Mouse (Mus musculus): Measurements from ENCODE around the gene Klf13. TPM values are rescaled to one million over a fixed set of nuclear protein-coding genes. Genes with fewer than 3 reads are reported as not detected.
A peak's percentile ranks its signal among the peaks of the same experiment; 100 is the strongest.

Gene Klf13
- total RNA-seq, 2 experiments from 2014 or later = 161 to 167 TPM

DNA sequence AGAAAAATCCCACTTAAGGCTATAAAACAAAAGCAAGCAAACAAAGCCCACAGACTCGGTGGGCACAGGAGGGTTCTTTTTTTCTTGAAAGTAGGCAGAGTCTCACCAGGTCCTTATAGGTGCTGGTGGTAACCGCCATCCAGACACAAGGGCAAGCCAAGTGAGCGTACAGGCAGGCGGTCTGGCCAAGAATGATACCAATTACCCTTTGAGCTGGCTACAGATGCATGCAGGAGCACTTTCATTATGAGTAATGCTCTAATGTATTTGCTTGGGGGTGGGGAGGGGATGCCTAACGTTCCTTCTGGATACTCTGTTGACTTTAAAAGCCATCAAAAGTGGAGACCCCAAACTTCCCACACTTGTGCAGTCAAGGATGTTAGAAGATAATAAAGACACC lies 7.9 kb downstream of the Klf13 start:
- intact Hi-C loops (cut with DNase I) = no loop called here
- no peak for DNase-seq (ENCODE audit: low spot score in 2 of 2)

DNA sequence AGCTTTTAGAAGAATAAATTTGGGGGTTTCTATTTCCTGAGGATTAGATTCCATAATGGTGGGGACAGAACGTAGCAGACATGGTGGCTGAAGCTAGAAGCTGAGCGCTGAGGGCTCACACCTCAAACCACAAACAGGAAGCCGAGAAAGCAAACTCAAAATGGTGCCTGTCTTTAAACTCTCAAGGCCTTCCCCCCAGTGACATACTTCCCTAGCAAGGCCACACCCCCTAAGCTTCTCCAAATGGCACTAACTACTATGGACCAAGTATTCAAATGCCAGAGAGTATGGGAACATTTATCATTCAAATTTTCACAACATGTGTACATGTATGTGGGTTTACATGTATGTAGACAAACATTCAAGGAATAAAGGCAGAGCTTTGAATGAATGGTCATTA lies 8.6 kb downstream of the Klf13 start:
- intact Hi-C loops (cut with DNase I) = no loop called here
- peak in 1 of 2 experiments; percentile 1 for DNase-seq (ENCODE audit: low spot score in 2 of 2)

DNA sequence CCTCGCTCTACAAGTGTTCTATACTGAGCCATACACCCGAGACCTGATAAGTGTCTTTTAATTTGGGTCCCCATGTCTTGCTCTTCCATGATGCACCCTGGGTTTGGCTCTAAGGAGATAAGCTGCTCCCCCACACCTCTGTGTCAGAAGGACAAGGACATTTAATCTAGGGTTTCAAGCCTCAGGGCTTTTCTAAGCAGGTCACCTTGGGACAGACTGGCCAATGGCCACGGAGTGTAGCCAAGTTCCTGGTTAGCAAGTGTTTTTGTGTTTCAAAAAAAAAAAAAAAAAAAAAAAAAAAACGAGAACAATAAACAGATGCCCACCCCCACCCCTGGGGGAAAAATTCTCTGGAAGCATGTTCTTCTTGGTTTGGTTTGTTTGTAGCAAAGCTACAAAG lies 9.6 kb downstream of the Klf13 start:
- DNase-seq (ENCODE audit: low spot score in 2 of 2) = no peak

DNA sequence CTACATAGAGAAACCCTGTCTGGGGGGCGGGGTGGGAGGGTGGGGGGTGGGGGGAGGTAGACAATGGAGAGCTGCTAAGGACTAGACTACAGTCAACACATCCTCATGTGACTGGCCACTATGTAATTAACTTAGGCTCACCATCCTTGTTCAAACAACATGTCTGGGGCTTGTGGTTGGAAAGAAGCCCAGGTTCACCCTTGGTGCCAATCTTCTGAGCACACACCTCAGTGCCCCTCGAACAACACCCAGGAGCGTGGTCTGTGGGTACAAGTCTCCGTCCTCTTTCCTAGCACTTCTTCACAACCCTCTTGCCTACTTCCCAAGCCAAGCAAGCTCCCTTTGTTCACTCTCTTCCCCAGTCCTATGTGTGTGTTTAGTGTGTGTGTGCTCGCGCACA lies 11.6 kb downstream of the Klf13 start:
- no peak for DNase-seq (ENCODE audit: low spot score in 2 of 2)
- intact Hi-C loops (cut with DNase I) = no loop called here

More for the DNA sequence above, 9.6 kb downstream of the Klf13 start:
- intact Hi-C loops (cut with DNase I) = no loop called here

DNA sequence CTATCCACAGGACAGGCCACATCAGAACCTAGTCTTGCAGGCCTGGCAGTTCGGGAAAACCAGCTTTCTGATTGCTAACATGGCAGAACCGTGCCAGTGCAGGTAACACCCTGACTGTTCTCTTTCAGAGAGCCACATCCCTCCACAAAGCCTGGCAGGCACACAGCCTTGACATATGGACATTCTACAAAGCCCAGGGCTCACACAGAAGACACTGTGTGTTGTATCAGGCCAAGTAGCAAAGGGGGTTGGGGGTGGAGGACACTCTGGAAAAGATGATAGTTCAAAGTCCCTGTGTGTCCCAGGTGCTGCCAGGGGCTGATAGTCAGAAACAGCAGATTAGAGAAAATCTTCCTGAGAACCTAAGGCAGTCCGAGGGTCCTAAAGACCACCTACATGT lies 12.2 kb downstream of the Klf13 start:
- no peak for DNase-seq (ENCODE audit: low spot score in 2 of 2)
- intact Hi-C loops (cut with DNase I) = no loop called here

DNA sequence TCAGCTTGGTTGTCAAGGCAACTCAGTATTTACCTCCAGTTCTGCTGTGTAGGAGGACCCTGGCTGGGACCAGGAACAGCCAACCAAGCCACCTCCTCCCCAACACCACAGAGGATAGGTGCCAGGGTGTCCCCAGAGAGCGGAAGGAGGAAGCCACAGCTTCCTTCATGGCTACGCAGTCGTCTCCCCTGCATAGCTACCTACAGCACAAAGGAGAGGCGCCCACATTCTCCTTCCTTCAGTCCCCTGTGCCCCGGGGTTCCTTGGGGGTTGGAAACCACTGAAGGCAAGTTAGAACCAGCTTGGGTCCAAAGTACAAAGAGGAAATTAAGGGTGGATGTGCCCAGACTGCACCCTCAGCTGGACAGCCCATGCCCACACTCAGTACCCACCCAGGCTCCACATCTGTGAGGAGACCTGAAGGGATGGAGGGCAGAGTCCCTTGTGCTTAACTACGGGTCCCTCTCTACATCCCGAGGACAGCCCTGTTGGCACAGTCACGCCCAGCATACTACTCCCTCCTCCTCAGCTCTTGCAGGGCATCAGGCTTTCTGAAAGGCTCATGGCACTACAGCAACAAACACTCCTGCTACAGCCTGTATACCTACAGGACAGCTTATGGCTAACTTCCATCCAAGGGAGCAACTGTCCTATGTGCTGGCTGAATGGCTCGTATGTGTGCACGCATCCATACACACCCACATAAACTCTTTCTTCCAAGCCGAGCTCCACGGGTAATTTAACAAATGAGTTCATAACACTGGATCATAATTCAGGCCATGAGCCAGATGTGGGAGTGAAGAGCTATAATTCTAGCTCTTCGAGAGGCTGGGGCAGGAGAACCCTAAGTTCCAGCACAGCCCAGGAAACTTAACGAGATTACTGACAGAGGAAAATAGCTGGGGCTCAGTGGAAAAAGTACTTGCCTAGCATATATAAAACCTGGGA lies 13.0 kb downstream of the Klf13 start:
- intact Hi-C loops (cut with DNase I) = loop anchor here (1.0 to 2.0 kb wide), 3 partner anchors 13 to 108 kb away; partner anchors contain the start of gene Klf13
- peak; percentile 70 to 95 for DNase-seq (ENCODE audit: low spot score in 2 of 2)

DNA sequence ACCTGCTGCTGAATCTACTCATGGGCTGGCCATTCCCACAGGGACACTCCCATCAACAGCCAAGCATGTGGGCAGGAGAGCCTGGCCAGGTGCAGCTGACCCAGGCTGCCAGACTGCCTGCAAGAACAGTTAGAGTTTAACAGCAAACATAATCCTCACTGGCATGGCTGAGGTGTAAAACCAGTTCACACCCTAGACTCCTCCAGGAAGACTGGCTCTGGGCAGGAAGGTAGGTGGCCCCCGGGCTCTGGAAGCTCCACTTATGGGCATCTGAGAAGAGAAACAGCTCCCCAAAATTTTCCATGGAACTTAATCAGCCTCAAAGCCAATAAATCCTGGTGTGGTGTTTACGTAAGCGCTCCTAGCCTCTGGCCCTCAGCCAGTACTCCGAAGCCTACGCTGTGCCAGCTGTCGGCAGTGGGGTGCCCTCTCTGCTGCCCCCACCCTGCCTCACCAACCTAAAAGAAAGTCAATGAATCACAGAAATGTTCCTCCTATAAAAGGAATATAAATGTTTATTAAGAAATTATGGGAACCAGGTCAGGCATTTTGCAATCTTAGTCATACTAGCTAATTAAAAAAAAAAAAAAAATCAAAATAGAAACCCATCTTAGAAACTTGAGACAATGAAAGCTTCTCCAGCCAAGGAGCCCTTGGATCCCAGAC lies 13.8 kb downstream of the Klf13 start:
- intact Hi-C loops (cut with DNase I) = loop anchor here (1.0 to 2.0 kb wide), 3 partner anchors 14 to 108 kb away; partner anchors contain the start of gene Klf13
- DNase-seq (ENCODE audit: low spot score in 2 of 2) = peak; percentile 88 to 91

DNA sequence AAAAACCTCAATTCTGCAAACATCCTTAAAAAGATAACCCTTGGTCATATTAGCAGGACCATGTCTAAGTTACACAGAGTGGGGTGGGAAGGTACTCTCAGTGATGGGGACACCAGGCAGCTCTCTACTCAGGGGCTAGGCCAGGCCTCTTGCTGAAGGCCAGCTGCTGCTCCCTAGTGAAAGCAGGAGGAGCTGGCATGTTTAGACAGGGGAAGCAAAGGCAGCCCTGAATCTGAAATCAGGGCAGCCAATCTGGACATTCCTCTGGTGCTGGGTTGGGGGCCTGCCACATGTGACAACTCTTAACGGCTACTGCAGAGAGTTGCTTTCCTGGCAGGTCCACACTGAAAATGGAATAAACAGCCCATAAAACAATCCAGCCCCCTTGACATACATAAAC lies 14.6 kb downstream of the Klf13 start:
- intact Hi-C loops (cut with DNase I) = loop anchor here (2.0 kb wide), 1 partner anchor 15 kb away; the partner anchor contains the start of gene Klf13
- no peak for DNase-seq (ENCODE audit: low spot score in 2 of 2)

DNA sequence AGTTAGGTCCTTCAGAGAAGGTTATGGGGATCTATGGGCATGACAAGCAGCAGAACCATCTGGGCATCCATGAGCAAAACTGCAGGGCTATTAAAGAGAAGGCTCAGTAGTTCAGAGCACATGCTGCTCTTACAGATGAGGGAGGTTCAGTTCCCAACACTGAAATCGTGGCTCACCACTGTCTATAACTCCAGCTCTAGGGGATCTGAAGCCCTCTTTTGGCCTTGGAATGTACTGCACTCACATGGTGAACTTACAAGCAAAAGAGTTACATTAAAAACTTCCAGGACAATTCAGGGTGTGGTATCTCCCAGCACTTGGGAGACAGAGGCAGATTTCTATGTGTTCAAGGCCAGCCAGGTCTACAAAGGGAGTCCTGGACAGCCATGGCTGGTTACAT lies 15.7 kb downstream of the Klf13 start:
- DNase-seq (ENCODE audit: low spot score in 2 of 2) = no peak
- intact Hi-C loops (cut with DNase I) = no loop called here

DNA sequence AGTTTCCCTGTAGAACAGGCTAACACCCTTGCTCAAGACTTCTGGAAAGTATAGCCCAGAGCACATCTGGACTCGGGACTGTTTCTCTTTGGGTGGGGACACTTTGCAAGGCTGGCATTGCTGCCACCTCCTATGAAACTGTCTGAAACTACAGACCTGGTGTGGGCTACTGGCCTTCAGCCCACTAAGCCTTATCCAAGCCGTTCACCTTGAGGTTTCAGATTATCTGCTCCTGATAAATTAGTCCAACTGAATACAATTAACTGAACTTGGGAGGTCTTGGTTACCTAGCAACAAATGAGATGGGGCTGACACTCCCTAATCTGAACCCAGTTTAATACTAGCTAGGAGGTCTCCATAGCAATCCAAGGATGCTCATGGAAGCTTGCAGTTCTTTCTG lies 16.1 kb downstream of the Klf13 start:
- DNase-seq (ENCODE audit: low spot score in 2 of 2) = no peak
- intact Hi-C loops (cut with DNase I) = no loop called here

DNA sequence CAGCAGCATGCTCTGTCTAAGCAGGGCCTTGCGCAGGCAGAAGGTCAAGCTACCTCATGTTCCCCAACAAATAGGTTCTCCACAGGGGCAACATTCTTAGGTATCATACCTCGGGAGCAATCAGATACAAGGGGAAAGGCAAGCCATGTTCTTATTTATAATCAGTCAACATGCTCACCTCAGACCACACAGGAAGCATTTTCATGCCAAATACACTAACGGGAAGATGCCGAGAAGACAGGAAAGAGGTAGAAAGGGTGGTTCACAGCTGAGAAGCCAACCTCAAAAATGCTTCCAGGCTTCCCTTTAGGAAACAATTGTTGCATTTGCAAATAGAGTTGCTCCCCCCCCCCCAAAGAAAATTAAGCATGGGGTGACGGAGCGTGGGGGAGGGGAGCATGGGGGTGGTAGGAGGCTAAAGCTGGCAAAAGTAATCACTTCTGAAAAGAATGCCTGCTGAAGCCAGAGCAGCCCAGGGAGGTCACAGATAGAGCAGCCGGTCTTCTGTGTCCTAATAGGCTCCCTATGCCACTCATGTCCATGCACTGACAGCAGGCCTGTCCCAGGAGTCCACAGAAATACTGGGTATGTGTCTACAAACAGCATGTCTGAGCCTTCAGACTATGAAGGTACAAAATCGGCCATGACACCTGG lies 16.7 kb downstream of the Klf13 start:
- intact Hi-C loops (cut with DNase I) = no loop called here
- no peak for DNase-seq (ENCODE audit: low spot score in 2 of 2)

DNA sequence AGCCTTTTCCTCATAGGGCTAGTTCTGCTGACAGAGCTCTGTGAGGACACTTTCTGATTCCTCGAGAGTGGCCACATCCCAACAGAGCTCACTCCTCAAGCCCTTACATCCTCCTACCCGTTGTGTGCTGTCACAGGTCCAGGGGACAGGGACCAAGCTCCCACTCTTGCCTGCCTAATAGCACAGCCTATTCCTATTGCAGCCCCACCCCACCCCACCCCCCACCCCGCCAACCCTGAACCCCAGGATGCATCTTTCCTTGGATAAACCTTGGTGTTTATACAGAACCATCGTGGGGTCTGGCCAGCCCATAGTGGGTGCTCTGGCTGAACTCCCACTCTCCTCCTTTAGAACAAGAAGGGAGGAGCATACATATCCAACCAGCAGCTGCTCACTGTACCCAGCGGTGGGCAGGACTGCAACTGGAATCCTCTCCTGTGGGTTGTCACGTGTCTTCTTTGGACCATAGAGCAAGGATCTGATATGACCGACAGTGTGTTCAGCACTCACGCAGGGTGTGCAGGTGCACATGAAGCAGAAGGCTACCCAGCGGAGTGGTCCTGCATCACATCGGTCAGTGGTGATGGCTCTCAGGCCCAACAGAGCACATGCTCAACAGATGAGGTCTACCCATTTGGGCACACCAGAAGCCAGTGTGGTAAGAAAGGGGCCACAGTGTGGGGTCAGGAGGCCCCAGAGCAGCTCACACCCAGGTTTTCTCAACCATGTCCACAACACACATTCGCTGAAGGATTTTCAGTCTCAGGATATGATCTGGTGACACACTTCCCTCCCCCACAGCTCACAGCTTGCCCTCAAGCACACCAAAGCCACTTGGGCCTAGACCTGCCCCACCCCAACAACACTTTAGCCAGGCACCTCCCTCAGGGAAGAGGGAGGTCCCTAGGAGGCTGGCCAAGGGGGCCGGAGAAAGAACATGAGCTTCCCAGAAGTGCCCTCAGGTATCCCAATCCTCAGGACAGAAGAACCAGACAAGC lies 19.6 kb downstream of the Klf13 start:
- intact Hi-C loops (cut with DNase I) = no loop called here
- DNase-seq (ENCODE audit: low spot score in 2 of 2) = no peak

DNA sequence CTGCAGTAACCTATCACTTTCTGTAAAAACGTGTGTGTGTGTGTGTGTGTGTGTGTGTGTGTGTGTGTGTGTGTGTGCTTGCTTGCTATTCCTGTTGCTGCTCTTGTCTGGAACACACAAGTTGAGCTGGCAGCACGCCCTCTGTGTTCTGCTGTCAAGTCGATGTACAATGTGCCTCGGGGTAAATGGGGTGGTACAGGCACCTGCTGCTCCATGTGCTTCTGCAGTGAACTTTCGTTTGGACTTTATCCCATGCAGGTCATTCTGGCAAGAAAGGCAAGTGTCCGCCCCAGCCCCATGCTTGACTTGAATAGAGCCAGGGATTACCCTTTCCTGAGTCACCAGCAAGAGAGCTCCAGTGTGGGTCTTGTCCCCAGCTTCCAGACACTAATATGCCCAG lies 21.0 kb downstream of the Klf13 start:
- peak; percentile 62 to 64 for DNase-seq (ENCODE audit: low spot score in 2 of 2)
- intact Hi-C loops (cut with DNase I) = no loop called here

DNA sequence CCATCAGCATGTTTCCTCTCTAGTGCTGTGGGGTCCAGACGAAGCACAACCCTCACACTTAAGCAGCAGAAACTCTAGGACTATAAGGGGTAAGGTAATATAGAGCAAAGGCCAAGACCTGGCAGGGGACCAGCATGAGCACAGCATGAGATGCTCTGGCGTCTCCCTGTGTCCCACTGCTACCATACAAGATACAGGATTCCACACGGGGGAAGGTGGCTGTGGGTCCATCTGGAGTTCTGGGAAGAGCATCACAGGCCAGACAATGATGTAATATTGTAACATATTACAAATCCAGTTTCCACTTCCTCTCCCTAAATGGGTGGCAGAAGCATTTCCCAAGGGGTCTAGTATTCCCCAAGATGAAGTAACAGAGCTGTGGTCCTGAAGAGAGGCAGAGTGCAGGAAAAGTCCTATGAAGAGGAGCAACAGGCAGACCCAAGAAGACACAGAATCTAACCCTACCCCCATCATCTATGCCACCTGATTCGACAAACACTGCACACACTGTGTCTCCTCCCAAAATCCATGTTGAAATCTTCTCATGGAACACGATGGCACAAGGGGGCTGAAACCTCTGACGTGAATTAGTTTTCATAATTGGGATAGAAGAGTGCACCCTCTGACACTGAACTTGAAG lies 22.3 kb downstream of the Klf13 start, which contains the start of gene E030018B13Rik:
Gene E030018B13Rik (plus strand): TSS at position 590 of the 640 bp plus-strand sequence.
- intact Hi-C loops (cut with DNase I) = no loop called here
- DNase-seq (ENCODE audit: low spot score in 2 of 2) = no peak

DNA sequence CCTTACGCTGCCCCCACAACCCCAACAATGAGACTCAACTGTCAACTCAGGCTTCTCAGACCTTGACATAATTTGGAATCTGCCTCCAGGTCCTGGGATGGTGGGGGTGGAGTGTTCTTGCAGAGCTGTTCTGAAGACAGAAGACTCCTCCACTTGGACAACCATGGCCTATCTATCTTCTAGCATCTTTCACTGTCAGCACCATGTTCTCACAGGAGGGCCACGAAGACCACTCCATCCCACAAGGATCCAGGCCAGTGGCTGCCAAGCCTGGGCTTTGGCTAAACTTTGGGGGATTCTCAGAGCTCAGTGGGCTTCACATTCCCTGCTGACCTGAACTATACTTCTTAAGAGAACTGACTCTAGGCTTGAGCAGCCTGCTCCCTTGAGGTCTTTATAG lies 23.8 kb downstream of the Klf13 start:
- intact Hi-C loops (cut with DNase I) = no loop called here
- no peak for DNase-seq (ENCODE audit: low spot score in 2 of 2)

DNA sequence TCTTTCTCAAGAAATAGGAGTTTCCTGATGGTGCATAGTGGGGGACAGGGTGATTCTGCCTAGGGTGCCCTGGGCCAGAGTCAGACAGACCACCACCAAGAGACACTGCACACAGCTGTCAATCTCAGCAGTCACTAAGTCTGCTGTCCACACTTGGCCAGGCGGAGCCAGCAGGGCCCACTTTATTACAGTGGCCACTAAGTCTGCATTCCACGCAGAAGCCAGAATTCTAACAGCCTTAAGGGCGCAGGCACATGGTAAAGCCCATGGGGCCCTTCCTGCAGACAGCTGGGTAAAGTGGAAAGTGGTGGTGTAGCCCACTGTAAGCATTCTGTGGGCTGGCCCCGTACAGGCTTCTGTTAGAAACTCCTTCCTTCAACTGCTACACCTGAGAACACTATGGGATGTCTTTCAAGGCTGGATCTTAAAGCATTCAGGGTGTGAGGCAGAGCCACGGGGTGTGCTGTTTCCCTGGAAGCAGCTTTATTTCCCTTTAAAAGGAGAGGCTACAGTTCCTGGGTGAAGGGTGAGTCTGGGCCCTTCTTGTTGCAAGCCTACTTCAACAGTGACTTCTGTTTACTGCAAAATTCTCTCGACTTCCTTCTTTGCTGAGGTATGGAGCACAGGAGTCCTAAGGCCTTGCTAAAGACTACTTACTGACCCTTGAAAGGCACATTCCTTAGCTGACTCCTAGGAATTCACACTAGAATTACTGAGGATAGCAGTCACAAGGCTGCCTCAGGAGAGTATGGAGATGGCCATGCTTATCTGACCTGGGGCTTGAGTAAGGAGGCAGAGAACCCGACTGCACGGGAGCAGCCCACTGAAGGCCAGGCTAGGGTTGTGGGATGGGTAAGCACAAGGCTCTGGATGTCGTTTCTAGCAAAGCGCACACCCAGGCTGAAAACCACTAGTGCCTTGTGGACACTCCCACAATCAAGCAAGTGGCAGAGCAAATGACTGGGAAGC lies 24.7 kb downstream of the Klf13 start:
- no peak for DNase-seq (ENCODE audit: low spot score in 2 of 2)
- intact Hi-C loops (cut with DNase I) = no loop called here

DNA sequence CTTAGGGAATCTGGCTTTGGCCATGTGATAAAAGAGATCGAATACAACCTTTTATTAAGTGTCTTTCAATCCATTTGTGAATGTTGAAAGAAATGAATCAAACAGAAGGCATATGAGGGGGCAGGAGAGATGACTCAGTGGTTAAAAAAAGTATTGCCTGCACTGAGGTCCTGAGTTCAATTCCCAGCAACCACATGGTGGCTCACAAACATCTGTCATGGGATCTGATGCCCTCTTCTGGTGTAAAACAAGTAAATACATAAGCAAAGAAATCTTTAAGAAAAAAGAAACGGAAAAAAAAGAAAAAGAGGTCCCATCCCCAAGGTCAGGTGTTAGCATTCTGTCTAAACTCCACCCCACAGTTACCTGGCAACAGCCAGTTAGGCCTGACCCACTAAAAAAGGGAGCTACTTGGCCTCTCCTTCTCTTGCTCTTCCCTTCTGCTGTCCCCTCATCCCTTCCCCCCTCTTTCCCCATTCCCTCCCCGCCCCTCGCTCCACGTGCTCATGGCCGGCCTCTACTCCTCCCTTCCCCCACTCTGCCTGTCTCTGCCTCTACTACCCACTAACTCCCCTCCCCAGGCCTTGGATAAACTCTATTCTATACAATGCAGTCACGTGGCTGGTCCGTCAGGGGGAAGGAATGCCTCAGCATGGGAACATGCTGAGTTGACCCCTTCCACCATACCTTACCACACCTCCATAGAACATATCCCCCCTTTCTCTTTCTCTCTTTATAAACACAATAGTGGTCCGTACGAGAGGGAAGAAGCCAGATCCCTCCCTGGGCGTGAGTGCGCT lies 25.6 kb downstream of the Klf13 start:
- intact Hi-C loops (cut with DNase I) = no loop called here
- no peak for DNase-seq (ENCODE audit: low spot score in 2 of 2)

Data from left cerebral cortex, postnatal 25 days (tissue).